Mouse (Mus musculus): ENCODE results near the gene Csn1s1. TPM values are rescaled to one million over a fixed set of nuclear protein-coding genes. Genes with fewer than 3 reads are reported as not detected.

The Csn1s1 gene
- polyA plus RNA-seq (2015; fragmentation: Nextera tagmentation; extraction: Ambion mirVana), result not detected in 2 replicates

DNA sequence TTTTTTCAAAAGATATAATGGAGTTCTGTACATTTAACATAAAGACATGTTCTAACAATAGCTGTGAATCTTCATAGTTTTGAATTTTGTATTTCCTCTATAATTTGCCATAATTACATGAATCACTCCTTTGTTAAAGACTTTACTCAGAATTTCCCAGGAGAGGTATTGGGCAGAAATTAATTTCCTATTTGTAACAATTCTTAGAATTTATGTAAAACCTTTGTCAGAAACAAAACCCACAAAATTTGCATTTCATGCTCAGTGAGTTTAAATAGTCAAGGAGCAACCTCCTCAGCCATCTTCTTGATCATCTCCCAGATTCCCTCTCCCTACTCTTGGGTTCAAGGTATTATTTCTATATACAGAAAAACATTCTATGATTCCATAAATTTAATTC, at the start of gene Csn1s1:
TSS of gene Csn1s1 (plus strand) at position 301 of the 400 bp plus-strand sequence.

DNA sequence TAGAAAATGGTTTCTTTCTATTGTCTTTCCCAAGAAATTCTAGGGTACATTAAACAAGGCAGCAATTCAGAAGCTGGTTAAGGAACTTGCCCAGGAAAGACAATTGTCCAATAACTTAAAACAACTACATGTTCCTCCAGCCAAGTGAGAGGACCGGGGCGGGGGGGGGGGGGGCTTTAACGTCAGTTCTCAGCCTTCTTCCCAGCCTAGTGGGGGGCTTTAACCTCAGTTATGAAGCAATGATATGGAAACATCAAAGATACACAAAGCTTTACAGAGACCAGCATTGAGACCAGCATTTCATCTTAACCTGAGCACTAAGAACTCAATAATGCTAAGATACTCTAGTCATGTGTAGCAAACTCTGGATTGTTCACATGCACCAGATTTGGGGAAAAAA, 33.5 kb downstream of the Csn1s1 start, which contains the start of gene Csn2:
TSS of gene Csn2 (minus strand) at position 101 of the 400 bp plus-strand sequence.

Other genes starting within 250 kb of the Csn1s1 start
- gene Ugt2b38, start 242.0 kb upstream of the Csn1s1 start, polyA plus RNA-seq (2015; fragmentation: Nextera tagmentation; extraction: Ambion mirVana), result not detected in 2 replicates
- gene Ugt2a2, start 183.9 kb upstream of the Csn1s1 start, polyA plus RNA-seq (2015; fragmentation: Nextera tagmentation; extraction: Ambion mirVana), result not detected in 2 replicates
- gene Gm43638, start 179.4 kb upstream of the Csn1s1 start, polyA plus RNA-seq (2015; fragmentation: Nextera tagmentation; extraction: Ambion mirVana), result not detected in 2 replicates
- not detected in 2 replicates for gene Ugt2a1, start 175.3 kb upstream of the Csn1s1 start, polyA plus RNA-seq (2015; fragmentation: Nextera tagmentation; extraction: Ambion mirVana)
- gene Sult1b1, start 128.0 kb upstream of the Csn1s1 start, polyA plus RNA-seq (2015; fragmentation: Nextera tagmentation; extraction: Ambion mirVana), result 0.11 and 1.0 TPM in 2 replicates
- gene Sult1d1, start 97.2 kb upstream of the Csn1s1 start, polyA plus RNA-seq (2015; fragmentation: Nextera tagmentation; extraction: Ambion mirVana), result 2.1 and 2.9 TPM in 2 replicates
- gene Sult1e1, start 74.6 kb upstream of the Csn1s1 start, polyA plus RNA-seq (2015; fragmentation: Nextera tagmentation; extraction: Ambion mirVana), result 4.0 and 10.5 TPM in 2 replicates
- gene Csn2, start 33.4 kb downstream of the Csn1s1 start, polyA plus RNA-seq (2015; fragmentation: Nextera tagmentation; extraction: Ambion mirVana), result 0.12 TPM in 1 of 2 replicates, not detected in the other
- gene Csn1s2a, start 108.4 kb downstream of the Csn1s1 start, polyA plus RNA-seq (2015; fragmentation: Nextera tagmentation; extraction: Ambion mirVana), result not detected in 2 replicates
- not detected in 2 replicates for gene Csn1s2b, start 141.9 kb downstream of the Csn1s1 start, polyA plus RNA-seq (2015; fragmentation: Nextera tagmentation; extraction: Ambion mirVana)
- not detected in 2 replicates for gene Prr27, start 159.5 kb downstream of the Csn1s1 start, polyA plus RNA-seq (2015; fragmentation: Nextera tagmentation; extraction: Ambion mirVana)
- not detected in 2 replicates for gene Odam, start 218.8 kb downstream of the Csn1s1 start, polyA plus RNA-seq (2015; fragmentation: Nextera tagmentation; extraction: Ambion mirVana)

Measured in adrenal gland, postnatal 0 days (tissue).